Mouse (Mus musculus) monocyte, adult 2 months (primary cell): ENCODE measurements around the gene Samd4.

ENCODE experiments used
- DNase-seq, 2 experiments: peaks; one replicate each; pipeline ENCODE4 v3.0.0; 2022; ENCODE audit warnings: low spot score in 2 of 2, low read depth in 1 of 2

Samd4 gene

GRCm38 (mm10) chr14:46994704-46995103 is 112.0 kb downstream of the Samd4 start:
- peak in 1 of 2 experiments; percentile 5 for DNase-seq

- no peak for DNase-seq
Observed at GRCm38 (mm10) chr14:46999321-47000025, 116.8 kb downstream of the Samd4 start.

GRCm38 (mm10) chr14:47000096-47000736 is 117.6 kb downstream of the Samd4 start:
- DNase-seq: no peak

GRCm38 (mm10) chr14:47000786-47001761 is 118.4 kb downstream of the Samd4 start:
- no peak for DNase-seq

GRCm38 (mm10) chr14:47004161-47004560 is 121.5 kb downstream of the Samd4 start:
- DNase-seq: no peak

GRCm38 (mm10) chr14:47011171-47012139 is 128.8 kb downstream of the Samd4 start:
- DNase-seq: no peak

- no peak for DNase-seq
Observed at GRCm38 (mm10) chr14:47015618-47016017, 133.0 kb downstream of the Samd4 start.

- DNase-seq: no peak
Observed at GRCm38 (mm10) chr14:47017658-47018057, 135.0 kb downstream of the Samd4 start.

- no peak for DNase-seq
Observed at GRCm38 (mm10) chr14:47020886-47021285, 138.2 kb downstream of the Samd4 start.

GRCm38 (mm10) chr14:47023529-47023928 is 140.9 kb downstream of the Samd4 start:
- DNase-seq: no peak

GRCm38 (mm10) chr14:47027431-47028118 is 144.9 kb downstream of the Samd4 start:
- DNase-seq: no peak

- no peak for DNase-seq
Observed at GRCm38 (mm10) chr14:47031542-47031941, 148.9 kb downstream of the Samd4 start.

GRCm38 (mm10) chr14:47032140-47032539 is 149.5 kb downstream of the Samd4 start:
- no peak for DNase-seq

- DNase-seq: no peak
Observed at GRCm38 (mm10) chr14:47033423-47033822, 150.8 kb downstream of the Samd4 start.

- no peak for DNase-seq
Observed at GRCm38 (mm10) chr14:47041699-47042098, 159.0 kb downstream of the Samd4 start.

- DNase-seq: no peak
Observed at GRCm38 (mm10) chr14:47049051-47049450, 166.4 kb downstream of the Samd4 start.

- no peak for DNase-seq
Observed at GRCm38 (mm10) chr14:47051743-47052610, 169.3 kb downstream of the Samd4 start.

- DNase-seq: no peak
Observed at GRCm38 (mm10) chr14:47053101-47053500, 170.4 kb downstream of the Samd4 start.

GRCm38 (mm10) chr14:47053824-47054223 is 171.2 kb downstream of the Samd4 start:
- DNase-seq: no peak
